Mouse (Mus musculus): Measurements from ENCODE around the gene Klhl1.
"Not testable (repeated sequence)": the region's sequence is repeated elsewhere in the genome, so short reads cannot be mapped to it uniquely, and the experiment has no call there.

Gene Klhl1
- long read RNA-seq, experiment 1, result 0 reads
- long read RNA-seq, experiment 2, result 0 reads

DNA sequence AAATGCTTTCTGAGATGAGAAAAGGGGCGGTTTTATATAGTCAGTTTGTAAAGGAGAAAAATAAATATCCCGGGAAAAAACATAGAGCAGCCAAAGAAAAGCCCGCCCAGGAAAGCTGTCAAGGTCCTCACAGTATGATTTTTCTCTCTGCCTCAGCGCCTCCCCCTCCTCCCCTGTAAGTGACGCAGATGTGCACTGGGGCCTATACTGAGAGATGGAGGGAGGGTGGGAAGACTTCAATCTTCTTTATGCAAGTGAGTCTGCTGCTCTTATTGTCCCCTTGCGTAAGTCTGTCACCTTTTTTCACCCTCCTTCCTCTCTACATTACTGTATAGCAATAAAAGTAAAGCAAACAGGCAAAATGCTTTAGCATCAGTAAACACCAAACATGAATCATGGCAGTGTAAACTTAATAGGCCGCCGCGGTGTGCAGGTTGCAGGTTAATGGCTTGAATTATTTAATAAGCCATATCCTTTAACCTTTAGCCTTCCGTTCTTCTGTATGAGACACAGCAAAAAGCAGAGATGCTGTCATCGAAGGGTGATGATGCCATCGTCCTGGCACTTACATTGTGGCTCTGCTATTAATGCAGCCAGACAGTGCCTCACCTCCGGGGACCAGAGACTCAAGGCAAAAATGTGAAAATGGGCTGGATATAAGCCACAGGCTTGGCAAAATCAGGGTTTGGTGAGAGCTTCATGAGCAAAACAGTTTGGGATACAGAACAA, at the start of gene Klhl1:
Gene Klhl1 (minus strand): TSS at position 149 of the 729 bp plus-strand sequence.
- intact Hi-C loops (cut with DNase I), result no loop called here

GRCm38 (mm10) chr14:96553668-96554067, 34.8 kb upstream of the Klhl1 start:
- intact Hi-C loops (cut with DNase I), result no loop called here

DNA sequence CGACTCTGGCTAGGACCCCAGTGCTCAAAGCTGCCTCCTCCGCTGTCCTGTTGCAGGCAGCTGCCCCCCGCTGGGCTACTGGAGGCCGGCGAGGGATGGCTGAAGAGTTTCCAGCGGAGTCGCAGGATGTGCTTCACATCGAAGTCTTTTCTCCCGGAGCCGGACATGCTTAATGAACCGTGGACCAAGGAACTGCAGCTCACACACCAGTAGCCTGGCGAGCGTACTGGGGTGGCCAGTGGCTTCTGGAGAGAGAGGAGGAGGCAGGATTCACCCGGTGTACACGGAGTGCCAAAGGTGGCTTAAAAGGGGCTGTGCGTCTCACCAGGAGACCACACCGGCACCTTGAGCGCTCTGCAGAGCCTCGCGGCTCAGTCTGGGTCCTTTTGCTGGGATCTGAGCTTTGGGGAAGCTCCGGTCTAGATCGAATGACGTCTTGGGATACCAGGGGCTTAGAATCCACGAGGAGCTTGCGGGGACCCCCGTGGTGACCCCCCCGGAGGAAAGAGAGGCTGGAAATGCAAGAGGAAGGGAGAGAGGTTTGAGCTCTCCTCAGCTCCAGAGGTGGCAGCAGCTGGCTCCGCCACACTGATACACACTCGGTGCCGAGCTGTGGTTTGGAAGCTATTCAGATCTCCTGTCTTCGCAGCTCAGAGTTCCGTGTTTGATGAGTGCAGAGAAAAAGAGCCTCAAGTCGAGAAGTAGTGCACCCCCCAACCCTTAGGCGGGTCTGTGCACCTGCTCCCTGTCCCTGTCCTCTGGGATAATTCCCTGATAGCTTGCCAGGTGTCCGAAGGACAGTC, 550 bp downstream of the Klhl1 start:
- intact Hi-C loops (cut with DNase I), result no loop called here

GRCm38 (mm10) chr14:96517727-96518126, 1.2 kb downstream of the Klhl1 start:
- intact Hi-C loops (cut with DNase I), result no loop called here

GRCm38 (mm10) chr14:96499936-96500335, 19.0 kb downstream of the Klhl1 start:
- intact Hi-C loops (cut with DNase I), result no loop called here

GRCm38 (mm10) chr14:96471812-96472211, 47.1 kb downstream of the Klhl1 start:
- intact Hi-C loops (cut with DNase I), result no loop called here

DNA sequence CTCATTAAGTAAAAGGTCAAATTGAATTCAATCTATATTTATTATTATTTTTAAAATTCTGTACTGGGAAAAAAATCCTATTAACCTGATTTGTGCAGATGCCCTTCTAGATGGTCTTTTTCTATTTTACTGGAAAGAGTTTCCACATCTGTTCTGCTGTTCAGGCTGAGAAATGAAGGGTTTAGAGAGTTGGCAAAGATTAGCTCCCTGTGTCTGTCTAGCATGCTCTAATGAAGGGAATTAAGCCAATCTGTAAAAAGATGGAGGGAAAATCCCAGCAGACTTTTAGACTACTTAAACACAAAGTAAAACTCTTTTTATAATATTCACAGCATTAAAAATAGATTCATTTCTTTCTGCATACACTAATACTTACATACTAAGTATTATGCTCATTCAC, 47.6 kb downstream of the Klhl1 start:
- intact Hi-C loops (cut with DNase I), result no loop called here

GRCm38 (mm10) chr14:96461756-96462155, 57.1 kb downstream of the Klhl1 start:
- intact Hi-C loops (cut with DNase I), result loop anchor here (10.0 kb wide), 1 partner anchor 283 kb away; no protein-coding TSS in a partner anchor

- intact Hi-C loops (cut with DNase I), result no loop called here
Measured at GRCm38 (mm10) chr14:96392032-96392737, 126.7 kb downstream of the Klhl1 start.

DNA sequence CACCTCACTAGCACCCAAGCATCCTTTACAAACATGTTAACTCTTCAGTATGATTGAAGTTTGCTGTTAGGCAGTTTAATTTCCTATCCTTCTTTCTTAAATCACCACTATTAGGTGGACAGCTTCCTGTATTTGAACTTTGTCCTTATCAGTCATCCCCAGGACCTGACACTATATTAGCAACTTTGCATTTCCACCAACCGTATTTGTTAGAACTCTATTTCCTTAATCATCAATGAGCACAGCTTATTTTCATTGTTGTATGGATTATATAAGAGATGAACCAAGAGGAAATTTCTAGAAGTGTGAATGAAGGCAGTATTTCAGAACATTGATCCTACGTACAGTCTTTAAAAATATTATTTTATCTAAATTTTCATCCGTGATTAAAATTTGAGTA, 156.2 kb downstream of the Klhl1 start:
- intact Hi-C loops (cut with DNase I), result no loop called here

DNA sequence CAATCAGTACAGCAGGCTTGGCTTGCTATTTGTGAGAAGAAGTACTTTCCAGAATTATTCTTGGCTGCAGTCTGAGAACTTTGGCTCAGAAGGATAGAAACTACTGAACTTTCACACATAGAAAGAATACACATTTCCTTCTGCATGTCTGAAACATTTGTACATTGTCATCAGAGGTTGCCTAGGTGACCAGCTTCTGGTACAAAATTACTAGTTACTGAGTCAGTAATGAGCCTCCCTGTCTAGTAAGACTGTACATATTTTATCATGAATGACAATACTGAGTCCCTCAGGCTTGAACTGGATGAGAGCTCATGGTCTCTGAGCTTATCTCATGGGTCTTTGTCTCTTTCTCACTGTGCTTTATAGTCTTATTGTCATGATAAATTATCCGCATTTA, 170.7 kb downstream of the Klhl1 start:
- intact Hi-C loops (cut with DNase I), result no loop called here

DNA sequence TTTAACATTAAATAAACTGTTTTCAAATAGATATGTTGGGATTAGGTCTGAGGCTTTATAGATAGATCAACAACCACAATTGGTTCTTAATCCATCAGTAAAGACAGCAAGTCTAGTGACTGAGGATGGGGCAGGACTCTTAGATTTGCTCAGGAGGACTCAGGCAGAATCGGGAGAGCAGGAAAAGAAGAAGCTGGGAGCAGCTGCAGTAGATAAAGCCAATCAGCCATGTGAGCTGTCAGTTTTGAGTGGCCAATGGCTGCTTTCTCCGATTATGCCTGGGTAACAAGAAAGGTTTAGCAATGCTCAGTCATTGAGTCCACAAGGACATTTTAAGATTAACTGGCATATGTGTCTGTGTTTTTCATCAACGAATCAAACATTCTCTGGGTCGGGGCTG, 187.8 kb downstream of the Klhl1 start:
- intact Hi-C loops (cut with DNase I), result no loop called here

DNA sequence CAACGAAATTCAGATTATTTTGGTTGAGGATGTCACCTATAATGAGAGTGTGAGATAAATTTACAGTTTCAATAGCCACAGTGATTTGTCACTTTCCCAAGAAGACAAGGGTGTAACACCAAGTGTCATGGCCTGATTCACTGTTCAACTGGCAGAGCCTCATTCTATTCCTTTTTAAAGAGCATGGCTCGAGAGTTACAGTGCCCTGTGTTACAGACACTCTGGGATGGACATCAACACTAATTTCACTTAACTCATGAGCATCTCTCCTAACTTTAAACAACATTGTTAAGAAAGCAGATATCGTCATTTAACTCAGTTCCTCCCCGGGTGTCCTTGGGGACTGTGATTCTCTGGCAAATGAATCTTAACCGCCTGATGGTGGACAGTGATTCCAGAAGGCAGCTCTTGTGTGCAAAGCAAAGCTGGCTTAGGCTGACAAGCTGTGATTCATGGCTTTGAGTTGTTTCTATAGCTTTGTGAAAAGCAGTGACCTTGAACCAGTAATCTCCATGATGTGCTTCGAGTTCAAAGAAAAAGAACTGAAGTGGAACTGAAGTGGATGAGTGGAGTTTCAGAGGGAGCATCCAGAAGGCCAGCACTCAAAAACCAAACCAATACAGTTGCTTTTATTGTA, 301.0 kb downstream of the Klhl1 start:
- intact Hi-C loops (cut with DNase I), result no loop called here

GRCm38 (mm10) chr14:96194795-96195194, 324.1 kb downstream of the Klhl1 start:
- intact Hi-C loops (cut with DNase I), result not testable (repeated sequence)

- intact Hi-C loops (cut with DNase I), result no loop called here
Measured at GRCm38 (mm10) chr14:96174546-96174945, 344.4 kb downstream of the Klhl1 start.

DNA sequence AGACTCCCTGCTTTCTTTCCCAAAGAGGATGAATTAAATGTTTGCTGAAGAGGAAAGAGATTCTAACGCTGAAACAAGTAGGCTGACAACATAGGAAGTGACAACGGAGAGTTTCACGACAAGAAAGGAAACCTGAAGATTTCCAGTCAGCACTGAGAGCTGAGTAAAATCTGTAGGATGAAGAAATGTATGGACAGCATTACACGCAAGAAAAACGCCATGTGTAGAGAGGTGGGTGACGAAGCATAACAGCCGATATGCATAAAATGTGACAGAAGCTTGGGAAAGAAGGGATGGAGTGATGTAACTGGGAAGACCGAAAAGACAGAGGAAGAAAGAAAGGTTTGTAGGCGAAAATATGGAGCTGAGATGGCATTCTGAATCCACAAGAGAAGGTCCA, 375.8 kb downstream of the Klhl1 start:
- intact Hi-C loops (cut with DNase I), result no loop called here

GRCm38 (mm10) chr14:96140246-96140645, 378.7 kb downstream of the Klhl1 start:
- intact Hi-C loops (cut with DNase I), result no loop called here

DNA sequence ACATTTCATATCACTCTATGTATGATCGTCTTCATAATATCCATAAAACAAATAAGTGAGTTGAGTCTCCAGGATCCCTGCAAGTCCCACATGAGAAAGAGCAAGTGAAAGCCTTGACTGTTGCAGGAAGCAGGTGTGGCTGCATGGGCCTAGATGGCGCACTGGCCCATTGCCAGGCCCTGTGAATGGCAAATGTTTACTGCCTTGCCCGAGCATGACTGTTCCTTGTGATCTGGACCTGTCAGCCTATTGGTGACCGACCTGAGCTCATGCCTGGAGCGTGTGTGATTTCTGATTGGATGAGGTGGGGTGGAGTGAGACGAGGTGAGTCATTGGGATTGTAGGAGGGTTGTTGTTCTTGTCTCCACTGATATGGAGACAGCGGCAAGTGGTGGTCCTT, 411.5 kb downstream of the Klhl1 start:
- intact Hi-C loops (cut with DNase I), result no loop called here

DNA sequence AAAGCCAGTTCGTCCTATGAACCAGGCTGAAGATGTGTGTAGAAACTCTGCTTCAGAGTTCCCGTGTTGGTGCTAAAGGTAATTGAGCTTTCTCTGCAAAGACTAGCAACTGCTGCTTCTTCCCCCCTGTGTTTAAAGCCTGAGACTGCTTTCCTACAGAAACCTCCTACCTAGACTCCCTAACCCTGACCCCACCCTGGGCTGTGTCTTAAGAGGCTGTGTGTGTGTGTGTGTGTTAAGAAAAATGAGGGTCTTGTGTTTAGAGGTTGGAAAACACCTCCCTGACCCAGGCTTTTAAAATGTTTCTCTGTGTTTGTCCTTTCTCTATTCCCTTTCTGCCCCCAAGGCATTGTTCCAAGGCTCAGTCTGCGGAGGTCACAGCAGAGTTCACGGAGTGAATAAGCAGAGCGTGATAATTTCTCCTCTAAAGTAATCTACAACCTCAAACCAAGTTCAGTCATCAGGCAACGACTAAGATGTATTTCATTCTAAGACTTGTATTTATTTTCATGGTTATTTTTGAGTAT, 437.2 kb downstream of the Klhl1 start:
- intact Hi-C loops (cut with DNase I), result no loop called here

GRCm38 (mm10) chr14:96065884-96066283, 453.0 kb downstream of the Klhl1 start:
- intact Hi-C loops (cut with DNase I), result no loop called here

All from adrenal gland (tissue).